Mouse (Mus musculus) megakaryocyte-erythroid progenitor cell, adult 5-6 weeks (primary cell): ENCODE measurements at regions not wholly inside any gene's neighbourhood (a gene's known extent, or its start where the extent isn't known, plus 50 kb on each side); places are given as distances from the start of the nearest gene placed in this dataset.

Source experiments
- ATAC-seq: replicated peaks from 2 replicates; pipeline ENCODE4 v1.8.0; 2016; ENCODE audit warnings: mild to moderate bottlenecking, inconsistent platforms; ENCODE audit not compliant: severe bottlenecking, poor library complexity, low FRiP score, low TSS enrichment

DNA sequence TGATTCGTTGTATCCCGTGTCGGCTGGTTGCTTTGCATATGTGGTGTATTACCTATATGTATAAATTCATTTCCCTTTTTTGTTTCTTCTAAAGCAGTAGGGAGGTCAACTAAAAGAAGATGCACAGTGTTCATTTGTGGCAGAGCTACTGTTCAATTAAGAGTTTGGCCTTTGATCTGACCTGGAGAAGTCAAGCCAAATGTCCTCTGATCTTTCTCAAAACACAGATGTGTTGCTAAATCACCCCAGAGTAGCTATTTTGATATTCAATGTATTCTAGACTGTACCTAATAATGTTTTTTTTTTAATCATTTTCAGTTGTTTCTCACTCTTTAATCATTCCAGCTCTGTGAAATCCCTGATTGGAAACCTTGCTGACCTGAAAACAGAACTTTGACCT is 87.9 kb upstream of the Elovl6 start:
- ATAC-seq: no peak

GRCm38 (mm10) chr3:129445961-129446360 is 86.2 kb upstream of the Elovl6 start:
- ATAC-seq: no peak

DNA sequence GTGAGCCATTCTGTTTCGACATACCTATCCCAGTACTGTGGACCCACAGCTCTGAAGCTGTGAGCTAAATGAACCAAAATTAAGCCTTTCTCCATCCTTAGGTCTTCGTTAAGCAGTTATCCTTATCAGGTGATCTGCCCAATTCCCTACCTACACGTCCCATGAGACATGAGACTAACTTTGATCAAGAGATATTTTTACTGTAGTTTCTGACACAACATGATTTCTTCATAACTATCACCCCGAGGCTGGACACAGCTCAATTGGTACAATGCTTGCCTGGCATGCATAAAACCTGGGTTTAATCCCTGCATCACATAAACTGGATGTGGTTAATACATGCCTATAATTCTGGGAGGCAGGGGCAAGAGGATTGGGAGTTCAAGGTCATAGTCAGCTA is 82.2 kb upstream of the Elovl6 start:
- no peak for ATAC-seq

DNA sequence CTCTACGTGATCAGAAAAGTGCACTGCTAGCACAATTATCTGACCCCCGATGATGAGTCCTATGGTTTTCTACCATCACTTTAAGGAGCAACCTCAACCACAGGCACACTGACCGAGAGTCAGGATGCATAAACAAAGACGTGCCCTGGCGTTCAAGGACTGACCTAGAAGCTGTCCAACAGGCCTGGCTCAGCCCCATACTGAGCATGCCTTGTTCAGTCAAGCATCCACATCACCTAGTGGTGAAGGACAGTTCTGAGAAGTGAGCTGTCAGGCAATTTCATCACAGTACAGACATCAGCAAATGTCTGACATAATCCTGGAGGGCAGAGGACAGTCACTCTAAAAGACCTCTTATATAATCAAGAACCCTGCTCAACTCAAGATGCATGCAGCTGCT is 81.5 kb upstream of the Elovl6 start:
- no peak for ATAC-seq

GRCm38 (mm10) chr3:129470088-129470487 is 62.1 kb upstream of the Elovl6 start:
- no peak for ATAC-seq

- ATAC-seq: no peak
These were observed 60.8 kb upstream of the Elovl6 start for GRCm38 (mm10) chr3:129471332-129471731.

- peak; percentile 30; the same call in 1 of the 2 replicates for ATAC-seq
These were observed 60.1 kb upstream of the Elovl6 start for GRCm38 (mm10) chr3:129472008-129472407.

DNA sequence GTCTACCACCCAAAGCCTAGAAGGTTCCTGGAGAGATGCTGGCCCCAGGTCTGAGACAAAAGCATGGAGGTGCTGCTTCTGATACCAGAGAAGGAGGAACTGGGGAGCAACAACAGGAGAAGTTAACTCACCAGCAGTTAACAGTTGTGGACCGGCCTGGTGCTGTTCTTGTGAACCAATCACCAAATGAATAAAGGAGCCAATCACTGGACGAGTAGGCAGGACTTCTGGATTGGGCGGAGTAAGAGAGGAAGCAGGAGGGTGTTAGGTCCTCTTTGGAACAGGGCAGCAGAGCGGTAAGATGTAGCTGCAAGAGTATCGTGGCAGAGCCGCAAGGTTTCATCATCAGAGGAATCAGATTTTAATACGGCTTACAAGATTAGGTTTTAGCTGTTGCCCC is 57.7 kb upstream of the Elovl6 start:
- no peak for ATAC-seq

- ATAC-seq: no peak
These were observed 55.9 kb upstream of the Elovl6 start for GRCm38 (mm10) chr3:129476250-129476649.

DNA sequence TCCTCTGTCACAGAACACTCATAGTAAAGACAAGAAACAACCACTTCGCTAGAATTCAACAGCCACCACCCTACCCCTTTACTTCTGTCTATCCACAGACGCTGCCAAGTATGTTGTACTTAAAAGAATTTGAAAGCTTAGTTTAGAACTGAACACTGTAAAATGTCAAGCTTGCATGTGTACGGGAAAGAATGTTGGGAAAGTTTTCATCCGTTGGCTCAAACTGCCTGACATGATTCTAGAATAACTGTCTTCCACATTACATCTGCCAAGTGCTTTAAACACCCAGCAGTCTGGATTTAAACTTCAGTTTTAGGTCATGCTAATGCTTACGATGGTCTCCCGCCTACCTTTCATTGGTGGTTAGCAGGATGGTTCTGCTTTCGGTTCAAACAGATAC is 54.1 kb upstream of the Elovl6 start:
- no peak for ATAC-seq

GRCm38 (mm10) chr3:129481293-129481692 is 50.9 kb upstream of the Elovl6 start:
- no peak for ATAC-seq
